Mouse (Mus musculus): Measurements from ENCODE around the gene Fam222a. TPM values are rescaled to one million over a fixed set of nuclear protein-coding genes. Genes with fewer than 3 reads are reported as not detected.

The Fam222a gene
- polyA plus RNA-seq, 1 experiment, result 3.4 TPM

- Histone ChIP-seq H3K27me3 (ENCODE audit: control insufficient read depth, insufficient read depth, low read length, poor library complexity, severe bottlenecking) (no peaks in the 10 kb centered on the region), H3K9me3 (replicated peaks; ENCODE audit: control insufficient read depth, insufficient read depth, low read length, poor library complexity, severe bottlenecking) (no peaks in the 10 kb centered on the region), H3K36me3 (ENCODE audit: control insufficient read depth, insufficient read depth, low read length, poor library complexity, severe bottlenecking) (no peaks in the 10 kb centered on the region), H3K4me3 (ENCODE audit: low read depth, low read length) (peak overlapping the region; percentile 33), H3K9ac (ENCODE audit: low read depth, poor library complexity, severe bottlenecking) (0 out of 2 replicates have a peak overlapping the region, but pooled peaks have one; percentile 20), H3K27ac (ENCODE audit: insufficient read depth, low read length) (peak overlapping the region; percentile 75), H3K4me1 (ENCODE audit: control insufficient read depth, insufficient read depth, low read length) (peaks cover 19% of the 10 kb centered on the region)
- no peak for TF ChIP-seq POLR2A (IDR thresholded peaks at IDR 0.05; ENCODE audit: insufficient read depth, low read length)
- TF ChIP-seq EP300 (IDR thresholded peaks at IDR 0.05; ENCODE audit: insufficient read depth, low read depth, low read length), result no peak
- TF ChIP-seq CTCF (IDR thresholded peaks at IDR 0.05; ENCODE audit: low read depth, low read length), result no peak
Observed at GRCm38 (mm10) chr5:114570791-114571450, 3.1 kb downstream of the Fam222a start.

GRCm38 (mm10) chr5:114571451-114572030, 3.7 kb downstream of the Fam222a start:
- no peaks in the 10 kb centered on the region for H3K9me3 ChIP-seq (replicated peaks; ENCODE audit: control insufficient read depth, insufficient read depth, low read length, poor library complexity, severe bottlenecking)
- no peaks in the 10 kb centered on the region for H3K27me3 ChIP-seq (ENCODE audit: control insufficient read depth, insufficient read depth, low read length, poor library complexity, severe bottlenecking)
- no peaks in the 10 kb centered on the region for H3K36me3 ChIP-seq (ENCODE audit: control insufficient read depth, insufficient read depth, low read length, poor library complexity, severe bottlenecking)
- H3K4me1 ChIP-seq (ENCODE audit: control insufficient read depth, insufficient read depth, low read length), result peaks cover 19% of the 10 kb centered on the region
- 0 out of 2 replicates have a peak overlapping the region, but pooled peaks have one; percentile 20 for H3K9ac ChIP-seq (ENCODE audit: low read depth, poor library complexity, severe bottlenecking)
- no peak for TF ChIP-seq POLR2A (IDR thresholded peaks at IDR 0.05; ENCODE audit: insufficient read depth, low read length)
- TF ChIP-seq EP300 (IDR thresholded peaks at IDR 0.05; ENCODE audit: insufficient read depth, low read depth, low read length), result peak; percentile 92
- peak overlapping the region; percentile 75 for H3K27ac ChIP-seq (ENCODE audit: insufficient read depth, low read length)
- peak overlapping the region; percentile 33 for H3K4me3 ChIP-seq (ENCODE audit: low read depth, low read length)

DNA sequence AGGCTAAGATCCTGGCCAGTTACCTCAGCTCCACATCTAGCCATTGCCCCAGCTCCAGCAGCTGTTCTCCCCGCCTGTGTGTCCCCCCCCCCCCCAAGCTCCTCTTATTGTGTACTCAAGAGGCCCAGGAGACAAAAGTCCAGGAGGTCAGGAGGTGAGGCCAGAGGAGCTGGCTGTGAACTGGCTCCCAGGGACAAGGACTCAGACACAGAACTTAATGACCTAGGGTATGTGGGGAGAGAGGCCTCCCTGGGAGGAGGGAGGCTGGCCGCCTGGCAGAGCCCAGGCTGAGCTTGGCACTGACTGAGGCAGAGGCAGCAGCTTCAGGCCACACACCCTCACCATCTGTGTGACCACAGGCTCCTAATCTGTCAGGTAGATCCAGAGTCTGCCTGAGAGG, 5.2 kb downstream of the Fam222a start:
- Histone ChIP-seq H3K4me1 (ENCODE audit: control insufficient read depth, insufficient read depth, low read length) (peaks cover 19% of the 10 kb centered on the region), H3K4me3 (ENCODE audit: low read depth, low read length) (no peak overlapping the region), H3K36me3 (ENCODE audit: control insufficient read depth, insufficient read depth, low read length, poor library complexity, severe bottlenecking) (no peaks in the 10 kb centered on the region), H3K9me3 (replicated peaks; ENCODE audit: control insufficient read depth, insufficient read depth, low read length, poor library complexity, severe bottlenecking) (no peaks in the 10 kb centered on the region), H3K27me3 (ENCODE audit: control insufficient read depth, insufficient read depth, low read length, poor library complexity, severe bottlenecking) (no peaks in the 10 kb centered on the region), H3K27ac (ENCODE audit: insufficient read depth, low read length) (no peak overlapping the region), H3K9ac (ENCODE audit: low read depth, poor library complexity, severe bottlenecking) (no peak overlapping the region)
- TF ChIP-seq CTCF (IDR thresholded peaks at IDR 0.05; ENCODE audit: low read depth, low read length) (no peak), EP300 (IDR thresholded peaks at IDR 0.05; ENCODE audit: insufficient read depth, low read depth, low read length) (no peak), POLR2A (IDR thresholded peaks at IDR 0.05; ENCODE audit: insufficient read depth, low read length) (no peak)

DNA sequence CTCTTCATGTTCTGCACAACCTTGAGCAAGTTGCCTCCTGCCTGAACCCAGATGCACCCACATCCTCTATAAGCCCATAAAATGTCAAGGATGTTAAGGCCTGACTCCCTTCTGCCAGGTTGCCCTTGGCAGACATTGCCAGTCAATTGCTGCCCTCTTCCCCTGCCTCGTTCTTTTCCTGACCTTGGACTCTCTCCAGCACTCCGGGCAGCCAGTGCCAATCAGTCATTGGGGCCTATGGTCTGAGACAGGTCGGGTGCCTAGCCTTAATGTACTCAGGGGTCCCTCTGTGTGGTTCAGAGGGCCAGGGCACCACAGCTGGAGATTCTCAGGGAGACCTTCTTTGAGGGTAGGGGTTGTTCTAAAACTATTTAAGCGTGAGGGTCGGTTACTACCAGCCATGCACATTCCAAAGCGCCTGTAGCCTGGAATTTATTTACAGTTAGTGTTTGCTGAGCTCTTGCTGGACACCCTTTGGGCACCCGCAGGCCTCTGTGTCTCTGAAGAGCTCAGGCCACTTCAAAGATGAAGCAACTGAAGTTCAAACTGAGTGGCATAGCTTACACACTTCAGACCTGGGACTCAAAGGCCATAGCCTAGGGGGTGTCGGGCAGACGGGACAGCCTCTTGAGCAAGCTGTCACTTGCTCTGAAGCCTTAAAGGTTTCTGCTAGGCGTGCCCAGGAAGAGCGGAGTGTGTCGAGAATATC, 6.3 kb downstream of the Fam222a start:
- Histone ChIP-seq H3K27ac (ENCODE audit: insufficient read depth, low read length) (no peak overlapping the region), H3K4me3 (ENCODE audit: low read depth, low read length) (no peak overlapping the region), H3K36me3 (ENCODE audit: control insufficient read depth, insufficient read depth, low read length, poor library complexity, severe bottlenecking) (no peaks in the 10 kb centered on the region), H3K9ac (ENCODE audit: low read depth, poor library complexity, severe bottlenecking) (no peak overlapping the region), H3K4me1 (ENCODE audit: control insufficient read depth, insufficient read depth, low read length) (peaks cover 19% of the 10 kb centered on the region), H3K27me3 (ENCODE audit: control insufficient read depth, insufficient read depth, low read length, poor library complexity, severe bottlenecking) (no peaks in the 10 kb centered on the region), H3K9me3 (replicated peaks; ENCODE audit: control insufficient read depth, insufficient read depth, low read length, poor library complexity, severe bottlenecking) (no peaks in the 10 kb centered on the region)
- TF ChIP-seq EP300 (IDR thresholded peaks at IDR 0.05; ENCODE audit: insufficient read depth, low read depth, low read length) (no peak), CTCF (IDR thresholded peaks at IDR 0.05; ENCODE audit: low read depth, low read length) (no peak), POLR2A (IDR thresholded peaks at IDR 0.05; ENCODE audit: insufficient read depth, low read length) (no peak)

- H3K9me3 ChIP-seq (replicated peaks; ENCODE audit: control insufficient read depth, insufficient read depth, low read length, poor library complexity, severe bottlenecking), result no peaks in the 10 kb centered on the region
- H3K4me3 ChIP-seq (ENCODE audit: low read depth, low read length), result no peak overlapping the region
- H3K27ac ChIP-seq (ENCODE audit: insufficient read depth, low read length), result no peak overlapping the region
- H3K36me3 ChIP-seq (ENCODE audit: control insufficient read depth, insufficient read depth, low read length, poor library complexity, severe bottlenecking), result no peaks in the 10 kb centered on the region
- H3K9ac ChIP-seq (ENCODE audit: low read depth, poor library complexity, severe bottlenecking), result no peak overlapping the region
- H3K27me3 ChIP-seq (ENCODE audit: control insufficient read depth, insufficient read depth, low read length, poor library complexity, severe bottlenecking), result no peaks in the 10 kb centered on the region
- peaks cover 17% of the 10 kb centered on the region for H3K4me1 ChIP-seq (ENCODE audit: control insufficient read depth, insufficient read depth, low read length)
- TF ChIP-seq EP300 (IDR thresholded peaks at IDR 0.05; ENCODE audit: insufficient read depth, low read depth, low read length) (no peak), CTCF (IDR thresholded peaks at IDR 0.05; ENCODE audit: low read depth, low read length) (no peak)
Observed at GRCm38 (mm10) chr5:114575010-114575409, 7.2 kb downstream of the Fam222a start.

DNA sequence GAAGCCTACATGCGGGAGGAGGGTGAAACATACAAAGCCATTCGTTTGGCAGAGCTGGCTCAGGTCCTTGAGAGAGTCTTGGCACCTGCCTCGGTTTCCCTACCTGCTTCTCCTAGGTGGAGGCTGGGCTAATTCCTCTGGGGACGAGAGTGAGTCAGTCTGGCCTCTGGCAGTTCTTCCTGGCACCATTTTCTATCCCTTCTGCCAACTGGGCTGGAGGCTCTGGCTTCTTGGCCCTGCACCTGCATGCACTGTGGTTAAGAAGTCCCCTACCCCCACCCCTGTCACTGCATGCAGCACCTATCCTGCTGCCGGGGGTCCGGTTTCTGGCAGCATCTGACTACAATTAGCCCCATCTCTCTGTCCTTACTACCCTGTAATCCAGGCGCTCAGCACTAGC, 7.7 kb downstream of the Fam222a start:
- TF ChIP-seq EP300 (IDR thresholded peaks at IDR 0.05; ENCODE audit: insufficient read depth, low read depth, low read length) (no peak), CTCF (IDR thresholded peaks at IDR 0.05; ENCODE audit: low read depth, low read length) (no peak), POLR2A (IDR thresholded peaks at IDR 0.05; ENCODE audit: insufficient read depth, low read length) (no peak)
- H3K4me3 ChIP-seq (ENCODE audit: low read depth, low read length), result no peak overlapping the region
- H3K27ac ChIP-seq (ENCODE audit: insufficient read depth, low read length), result no peak overlapping the region
- H3K36me3 ChIP-seq (ENCODE audit: control insufficient read depth, insufficient read depth, low read length, poor library complexity, severe bottlenecking), result no peaks in the 10 kb centered on the region
- no peaks in the 10 kb centered on the region for H3K27me3 ChIP-seq (ENCODE audit: control insufficient read depth, insufficient read depth, low read length, poor library complexity, severe bottlenecking)
- H3K9me3 ChIP-seq (replicated peaks; ENCODE audit: control insufficient read depth, insufficient read depth, low read length, poor library complexity, severe bottlenecking), result no peaks in the 10 kb centered on the region
- peaks cover 17% of the 10 kb centered on the region for H3K4me1 ChIP-seq (ENCODE audit: control insufficient read depth, insufficient read depth, low read length)
- H3K9ac ChIP-seq (ENCODE audit: low read depth, poor library complexity, severe bottlenecking), result no peak overlapping the region

Data from ES-Bruce4 (cell line).